Comparison of ENCODE assay signal across 1 mouse cellular context in the genomic region with DNA sequence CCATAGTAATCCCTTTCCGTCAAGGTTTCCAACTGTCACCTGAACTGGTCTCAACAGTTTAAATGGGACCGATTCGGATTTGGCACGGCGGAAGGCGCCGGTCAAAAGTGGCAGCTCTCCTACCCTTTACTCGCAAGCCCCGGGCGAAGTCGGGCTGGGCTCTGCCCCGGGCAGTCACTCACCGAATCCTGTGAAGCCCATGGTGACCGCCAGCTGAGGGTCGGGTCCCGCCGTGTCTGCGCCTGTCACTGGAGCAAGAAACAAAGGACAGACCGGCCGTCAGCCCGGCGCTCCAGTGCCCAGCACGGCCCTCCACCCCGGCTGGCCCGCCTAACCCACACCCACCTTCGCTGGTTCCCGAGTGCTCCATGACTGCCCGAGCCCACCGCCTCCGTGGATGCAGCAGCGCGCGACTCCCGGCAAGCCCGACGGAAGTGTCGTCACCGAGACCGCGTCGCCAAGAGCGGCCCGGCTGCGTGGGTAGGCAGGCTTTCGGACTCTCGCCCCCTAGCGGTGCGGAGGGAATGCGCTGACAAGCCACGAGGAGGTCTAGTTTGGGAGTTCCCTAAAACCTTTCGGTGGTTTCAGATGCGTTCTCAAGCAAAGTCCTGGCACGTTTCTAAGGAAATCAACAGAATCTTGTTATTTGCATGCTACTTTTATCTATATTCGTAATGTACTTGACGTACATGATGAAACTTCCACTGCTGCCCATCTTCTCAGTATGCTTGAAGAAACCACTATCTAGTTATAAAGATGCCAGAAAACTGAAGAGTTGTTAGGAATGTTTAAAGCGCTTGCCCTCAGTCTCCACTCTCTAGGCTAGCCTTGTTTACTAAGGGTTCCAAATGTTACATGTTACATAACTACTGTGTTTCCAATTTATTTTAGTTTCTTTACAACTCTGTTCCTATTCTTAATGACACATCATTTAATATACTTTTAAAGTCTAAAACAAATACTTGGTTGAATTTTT.
A peak's percentile ranks its signal among the peaks of the same experiment; 100 is the strongest.
TF ChIP-seq lines count a peak whose summit lies in the region.

Gene Wdr70, minus strand, starts transcription at position 436 of the 976 bp plus-strand sequence.

TF ChIP-seq in CH12.LX, 34 proteins besides CTCF, POLR2A, EP300 and RAD21 (continued from another document):
- peak; percentile 93 for TF ChIP-seq MAX (IDR thresholded peaks at IDR 0.05; ENCODE audit: low read length)
- TF ChIP-seq ZKSCAN1 (IDR thresholded peaks at IDR 0.05; ENCODE audit: borderline replicate concordance, low read depth, low read length) = no peak
- peak; percentile 77; the same call in 1 of the 2 replicates for TF ChIP-seq MEF2A (IDR thresholded peaks at IDR 0.05; ENCODE audit: borderline replicate concordance, low read depth, low read length)
- TF ChIP-seq TCF12 (IDR thresholded peaks at IDR 0.05; ENCODE audit: low read depth, low read length) = peak; percentile 92
- peak; percentile 83 for TF ChIP-seq IRF4 (IDR thresholded peaks at IDR 0.05; ENCODE audit: low read depth, low read length)
- no peak for TF ChIP-seq E2F4 (IDR thresholded peaks at IDR 0.05; ENCODE audit: insufficient replicate concordance, low read depth, low read length)
- peak; percentile 84 for TF ChIP-seq NELFE (IDR thresholded peaks at IDR 0.05; ENCODE audit: low read depth, low read length)
- TF ChIP-seq ZC3H11A (IDR thresholded peaks at IDR 0.05; ENCODE audit: low read depth, low read length) = no peak
- TF ChIP-seq USF2 (conservative IDR thresholded peaks at IDR 0.05; ENCODE audit: low read depth, low read length) = no peak
- no peak for TF ChIP-seq JUND (conservative IDR thresholded peaks at IDR 0.05; ENCODE audit: low read depth, low read length)
- no peak for TF ChIP-seq PAX5 (IDR thresholded peaks at IDR 0.05; ENCODE audit: low read length)
- no peak for TF ChIP-seq POLR2AphosphoS2 (IDR thresholded peaks at IDR 0.05; ENCODE audit: low read depth, low read length)
- no peak for TF ChIP-seq MAZ (IDR thresholded peaks at IDR 0.05; ENCODE audit: low read depth, low read length)
- TF ChIP-seq GABPA (IDR thresholded peaks at IDR 0.05; ENCODE audit: insufficient replicate concordance, low read depth, low read length) = peak; percentile 97
- peak; percentile 87; the same call in 1 of the 2 replicates for TF ChIP-seq KAT2A (IDR thresholded peaks at IDR 0.05; ENCODE audit: insufficient replicate concordance, low read length)
- TF ChIP-seq CHD2 (IDR thresholded peaks at IDR 0.05; ENCODE audit: low read length) = no peak
- TF ChIP-seq RCOR1 (conservative IDR thresholded peaks at IDR 0.05; ENCODE audit: low read depth, low read length) = no peak
- TF ChIP-seq SMC3 (IDR thresholded peaks at IDR 0.05; ENCODE audit: low read depth, low read length) = no peak
- no peak for TF ChIP-seq ZNF384 (IDR thresholded peaks at IDR 0.05; ENCODE audit: low read depth, low read length)
- peak; percentile 52; the same call in 1 of the 2 replicates for TF ChIP-seq ETS1 (conservative IDR thresholded peaks at IDR 0.05; ENCODE audit: low read depth, low read length)
- TF ChIP-seq BHLHE40 (IDR thresholded peaks at IDR 0.05; ENCODE audit: low read depth, low read length) = peak; percentile 97
- TF ChIP-seq NRF1 (IDR thresholded peaks at IDR 0.05; ENCODE audit: low read depth, low read length) = peak; percentile 50; the same call in 1 of the 2 replicates
- peak; percentile 95 for TF ChIP-seq HCFC1 (IDR thresholded peaks at IDR 0.05; ENCODE audit: low read depth, low read length)
